Comparison of ENCODE assay signal across 8 mouse cellular contexts in the genomic region with DNA sequence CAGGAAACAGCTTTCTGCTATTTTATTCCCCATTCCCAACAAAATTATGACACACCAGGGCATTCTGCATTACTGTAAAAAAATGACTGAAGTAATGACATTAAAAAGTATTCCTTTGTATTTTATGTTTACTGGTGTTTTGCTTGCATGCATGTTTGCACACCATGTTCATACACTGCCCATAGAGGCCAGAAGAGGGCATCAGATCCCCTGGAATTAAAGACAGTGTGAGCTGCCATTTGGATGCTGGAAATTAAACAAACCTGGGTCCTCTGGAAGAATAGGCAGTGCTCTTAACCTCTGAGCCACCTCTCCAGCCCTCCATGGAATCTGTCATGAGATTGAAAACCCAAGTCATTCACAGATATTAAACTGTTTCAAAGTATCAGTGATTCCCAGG.
DNase-seq lines count a peak whose midpoint lies in the region; ATAC-seq and TF ChIP-seq lines count a peak whose summit lies in the region.

No protein-coding gene starts in this region.

- no peak for ATAC-seq in erythroblast, adult 5-6 weeks (replicated peaks; ENCODE audit: low FRiP score, poor library complexity, severe bottlenecking)

- DNase-seq in gastrocnemius, adult 2 months = peak; percentile 45
- DNase-seq in gastrocnemius, postnatal 4 days (ENCODE audit: low spot score in 2 of 2) = no peak
- DNase-seq in thymus, postnatal 0 days (ENCODE audit: low spot score) = peak; percentile 5
- DNase-seq in thymus, postnatal 10 days (ENCODE audit: low spot score in 2 of 2) = no peak
- DNase-seq in induced T-regulatory cell, adult 2 months (ENCODE audit: low read depth) = peak; percentile 27
- peak; percentile 24 for DNase-seq in skeletal muscle tissue, adult 2 months (ENCODE audit: low read depth, low spot score)
- no peak for DNase-seq in right cerebral cortex, adult 2 months (ENCODE audit: low spot score in 2 of 2)

- no peak overlapping the region for H3K4me3 ChIP-seq in gastrocnemius, adult 2 months

- peak; percentile 82 for TF ChIP-seq CTCF in gastrocnemius, adult 2 months (IDR thresholded peaks at IDR 0.05)

- peak overlapping the region; percentile 73 for H3K27ac ChIP-seq in gastrocnemius, adult 2 months

- intact Hi-C loops in gastrocnemius, adult 2 months (cut with DNase I) = loop anchor here (1.0 to 5.0 kb wide), 3 partner anchors 48 to 94 kb away; no protein-coding TSS in a partner anchor

Comparison
In these comparisons a context has a peak if more than half of its experiments do, and no peak if none do; other contexts are left out.
1. DNase-seq: peak in gastrocnemius, adult 2 months (single experiment), thymus, postnatal 0 days (single experiment), induced T-regulatory cell, adult 2 months (single experiment) and skeletal muscle tissue, adult 2 months (single experiment); none in gastrocnemius, postnatal 4 days (0 of 2), thymus, postnatal 10 days (0 of 2) and right cerebral cortex, adult 2 months (0 of 2).